Mouse (Mus musculus): ENCODE results near the gene Mbtps1.

The Mbtps1 gene

DNA sequence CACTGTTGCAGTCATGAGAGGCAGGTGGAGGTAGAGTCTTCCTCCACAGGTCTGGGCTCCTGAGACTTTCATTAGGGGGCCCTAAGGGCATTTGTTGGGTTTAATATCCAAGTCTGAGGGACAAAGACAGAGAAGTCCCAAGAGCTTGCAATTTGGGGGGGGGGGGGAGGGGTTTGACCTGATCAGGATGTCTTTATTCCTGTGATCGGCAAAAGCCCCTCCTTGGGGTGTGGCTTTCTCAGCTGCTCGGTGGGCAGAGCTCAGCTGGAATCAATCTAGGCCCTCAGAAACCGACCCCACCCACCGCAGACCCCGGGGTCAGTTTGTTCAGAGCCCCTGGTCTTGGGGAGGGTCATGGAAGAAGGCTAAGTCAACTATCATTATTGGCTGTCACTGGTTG lies 56.9 kb downstream of the Mbtps1 start, which contains the start of gene Slc38a8:
Slc38a8 (minus strand) TSS at position 101 of the 400 bp plus-strand sequence.
- DNase-seq = no peak

DNA sequence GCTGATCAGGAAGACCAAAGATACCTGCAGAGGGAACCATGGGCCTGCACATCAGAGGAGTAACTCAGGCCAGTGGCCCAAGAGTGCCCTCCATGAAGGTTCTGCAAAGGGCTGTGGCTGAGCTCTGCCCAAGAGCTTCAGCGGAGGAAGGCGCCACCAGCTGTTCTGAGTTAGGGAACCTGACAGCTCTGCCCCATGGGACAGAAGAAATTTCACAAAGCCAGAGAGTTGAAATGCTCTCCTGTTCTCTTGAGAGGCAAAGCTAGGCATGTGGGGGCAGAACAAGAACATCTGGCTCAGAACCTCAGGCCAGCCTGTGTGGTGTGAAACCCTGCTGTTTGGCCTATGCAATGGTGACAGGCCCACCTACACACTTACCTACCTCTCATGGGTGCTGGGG lies 58.7 kb downstream of the Mbtps1 start:
- DNase-seq = no peak

DNA sequence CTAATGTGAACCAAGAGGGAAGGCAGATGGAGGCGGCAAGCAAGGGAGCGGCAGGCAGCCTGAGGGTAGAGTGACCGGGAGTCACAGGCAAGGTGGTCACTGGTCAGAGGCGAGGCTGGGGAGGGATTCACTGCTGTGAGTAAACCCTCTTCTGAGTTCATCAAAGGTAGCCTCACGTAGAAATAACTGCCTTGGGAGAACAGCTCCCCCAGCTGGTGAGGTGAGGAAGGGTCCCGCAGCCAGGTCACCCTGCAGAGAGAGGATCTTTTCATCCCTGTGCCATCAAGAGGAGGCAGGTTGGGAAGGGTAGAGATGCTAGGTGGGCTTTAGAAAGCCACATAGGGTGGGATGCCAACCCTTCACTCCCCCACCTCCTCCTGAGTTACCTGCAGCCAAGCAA lies 61.7 kb downstream of the Mbtps1 start:
- no peak for DNase-seq

DNA sequence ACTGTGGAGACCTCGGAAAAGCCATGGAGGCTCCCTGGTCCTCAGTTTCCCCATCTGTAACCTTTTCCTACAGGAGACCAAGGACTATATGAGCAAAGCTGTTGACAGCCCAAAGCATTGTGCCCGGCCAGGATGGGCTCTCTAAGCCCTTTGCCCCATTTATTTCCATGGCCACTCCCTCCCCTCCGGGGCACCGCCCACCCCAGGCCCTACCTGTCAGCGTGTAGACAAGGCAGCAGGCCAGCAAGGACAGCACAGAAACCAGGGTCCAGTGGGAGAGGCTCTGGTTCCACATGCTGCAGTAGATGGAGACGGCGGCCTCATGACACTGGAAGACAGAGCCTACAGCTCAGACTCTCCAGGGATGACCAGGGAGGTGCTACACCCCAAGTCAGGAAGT lies 71.4 kb downstream of the Mbtps1 start:
- DNase-seq = no peak

DNA sequence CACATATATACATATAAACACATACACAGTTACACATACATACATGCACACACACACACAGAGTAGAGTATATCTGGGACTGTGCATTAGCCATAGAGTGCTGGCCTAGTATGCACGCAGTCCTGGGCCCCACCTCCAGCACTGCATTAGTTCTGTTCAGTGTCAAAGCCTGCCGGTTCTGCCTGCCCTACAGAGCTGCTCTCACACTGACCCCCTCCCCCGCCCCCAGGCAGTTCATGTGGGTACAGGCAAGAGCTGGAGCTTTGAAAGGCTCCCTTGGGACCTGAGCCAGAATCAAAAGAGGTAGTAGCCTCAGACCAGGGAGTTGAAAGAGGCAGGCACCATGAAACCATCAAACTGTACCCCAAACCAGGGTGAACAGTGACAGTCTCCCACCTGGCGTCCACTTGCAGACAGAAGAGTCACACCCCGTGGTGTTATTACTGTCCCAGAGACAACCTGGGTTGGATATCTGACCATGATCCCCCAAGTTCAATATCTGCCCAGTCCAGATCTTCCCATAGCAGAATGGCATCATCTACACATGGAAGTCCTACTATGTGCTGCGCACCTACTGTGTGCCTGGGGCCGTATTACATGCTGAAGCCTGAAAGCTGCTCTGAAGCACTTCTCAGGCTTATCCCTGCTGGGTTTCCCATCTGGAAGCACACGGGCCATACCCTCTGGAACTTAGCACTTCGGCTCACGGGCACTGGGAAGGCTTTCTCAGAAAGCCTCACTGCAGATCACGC lies 74.2 kb downstream of the Mbtps1 start:
- DNase-seq = no peak

DNA sequence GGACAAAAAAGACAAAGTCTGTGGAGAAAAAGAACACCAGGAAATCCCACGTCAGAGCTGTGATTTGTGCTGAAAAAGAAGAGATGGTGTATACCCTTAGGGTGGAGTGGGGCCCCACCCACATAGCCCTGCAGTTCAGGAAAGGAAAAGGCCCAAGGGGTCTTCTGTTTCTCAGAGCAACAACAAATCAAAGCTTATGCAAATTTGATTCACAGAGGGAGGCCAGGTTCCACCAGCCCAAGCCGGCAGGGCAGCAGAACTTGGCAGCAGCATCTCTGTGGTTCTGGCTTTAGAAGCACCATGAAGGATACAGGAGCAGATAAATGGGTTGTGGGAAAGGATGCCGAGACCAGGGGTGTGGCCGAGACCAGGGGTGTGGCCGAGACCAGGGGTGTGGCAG lies 79.9 kb downstream of the Mbtps1 start:
- DNase-seq = no peak

DNA sequence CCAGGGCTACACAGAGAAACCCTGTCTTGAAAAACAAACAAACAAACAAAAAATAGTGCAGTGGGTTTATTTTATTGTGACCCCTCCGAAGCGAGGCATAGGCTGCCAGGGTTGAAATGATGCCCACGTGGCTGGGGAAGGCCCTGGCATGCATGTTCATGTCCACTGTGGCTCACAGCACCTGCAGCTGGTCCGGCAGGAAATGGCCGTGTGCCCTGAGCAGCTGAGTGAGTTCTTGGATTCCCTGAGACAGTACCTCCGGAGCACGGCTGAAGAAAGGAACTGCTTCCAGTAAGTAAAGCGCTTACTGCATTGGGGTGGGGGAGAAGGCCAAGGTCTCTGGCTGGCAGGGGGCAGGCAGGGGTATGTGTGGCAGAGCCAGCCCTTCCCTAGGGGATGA lies 90.4 kb downstream of the Mbtps1 start:
- DNase-seq = no peak

DNA sequence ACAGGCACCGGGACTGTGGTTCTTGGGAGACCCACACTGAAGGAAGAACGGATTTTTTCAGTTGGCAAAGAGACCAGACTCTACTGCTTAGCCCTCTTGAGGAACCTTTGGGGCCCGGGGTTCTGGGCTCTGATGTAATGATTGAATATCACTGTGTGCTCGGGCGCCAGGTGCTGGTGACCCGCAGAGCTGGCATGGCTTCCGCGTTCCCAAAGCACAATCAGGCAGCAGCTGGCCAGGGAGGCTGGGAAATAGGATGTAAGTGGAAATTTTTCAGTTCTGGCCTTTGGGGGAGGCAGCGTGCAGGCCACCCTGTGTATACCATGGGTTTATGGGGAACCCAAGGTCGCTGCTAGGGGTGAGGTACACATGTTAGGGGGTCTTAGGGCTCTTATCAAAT lies 91.7 kb downstream of the Mbtps1 start:
- no peak for DNase-seq

DNA sequence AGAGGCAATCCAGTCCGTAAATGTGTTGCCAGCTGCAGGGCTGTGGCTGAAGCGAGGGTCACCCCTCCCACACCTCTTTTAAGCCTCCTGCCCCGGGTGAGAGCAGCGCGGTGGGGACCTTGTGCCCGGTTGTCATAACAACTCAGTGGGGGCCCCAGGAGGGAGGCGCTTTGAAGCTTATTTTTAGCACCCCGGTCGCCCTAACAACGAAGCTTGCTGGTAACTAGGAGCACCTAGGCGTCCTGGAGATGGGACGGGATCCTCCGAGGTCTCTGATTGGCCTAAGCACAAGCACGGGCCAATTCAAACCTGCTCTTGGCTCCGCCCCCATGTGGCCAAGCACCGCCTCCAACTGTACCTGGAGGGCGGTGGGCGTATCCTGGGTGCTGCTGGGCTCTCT lies 92.4 kb downstream of the Mbtps1 start:
- no peak for DNase-seq

DNA sequence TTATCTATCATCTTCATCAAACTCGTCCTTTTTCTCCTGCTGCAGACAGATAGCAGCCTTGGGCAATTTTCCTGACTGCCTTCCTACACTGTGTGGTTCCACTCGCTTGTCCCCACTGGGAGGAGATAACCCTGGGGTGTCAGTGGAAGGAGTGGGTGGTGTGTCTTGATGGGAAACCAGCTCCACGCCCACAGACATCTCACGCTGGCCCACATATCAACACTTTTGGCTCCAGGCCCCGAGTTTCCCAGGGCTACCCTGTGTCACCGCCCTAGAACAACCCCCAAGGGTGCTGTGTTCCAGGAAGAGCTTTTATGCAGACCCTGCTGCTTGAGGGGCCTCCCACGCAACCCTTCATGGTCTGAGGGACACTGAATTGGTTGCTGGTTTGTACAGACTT lies 94.8 kb downstream of the Mbtps1 start:
- no peak for DNase-seq

DNA sequence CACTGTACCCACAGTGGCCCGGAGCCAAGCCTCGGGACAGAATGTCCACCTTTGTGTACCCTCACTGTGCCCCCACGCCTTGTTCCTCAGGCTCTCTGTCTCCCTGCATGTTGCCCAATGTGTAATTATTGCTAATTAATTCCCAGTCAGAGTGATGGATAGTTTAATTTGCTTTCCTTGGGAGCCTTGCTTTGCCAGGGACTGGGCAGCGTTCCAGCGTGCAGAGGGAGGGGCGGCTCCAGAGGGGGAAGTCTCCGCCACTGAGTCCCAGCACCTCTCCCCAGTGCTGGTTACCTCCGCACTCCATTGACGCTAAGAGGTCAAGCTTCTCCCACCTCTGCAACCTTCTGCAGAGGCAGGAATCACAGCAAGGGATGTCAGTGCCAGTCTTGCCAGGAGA lies 97.2 kb downstream of the Mbtps1 start:
- DNase-seq = no peak

DNA sequence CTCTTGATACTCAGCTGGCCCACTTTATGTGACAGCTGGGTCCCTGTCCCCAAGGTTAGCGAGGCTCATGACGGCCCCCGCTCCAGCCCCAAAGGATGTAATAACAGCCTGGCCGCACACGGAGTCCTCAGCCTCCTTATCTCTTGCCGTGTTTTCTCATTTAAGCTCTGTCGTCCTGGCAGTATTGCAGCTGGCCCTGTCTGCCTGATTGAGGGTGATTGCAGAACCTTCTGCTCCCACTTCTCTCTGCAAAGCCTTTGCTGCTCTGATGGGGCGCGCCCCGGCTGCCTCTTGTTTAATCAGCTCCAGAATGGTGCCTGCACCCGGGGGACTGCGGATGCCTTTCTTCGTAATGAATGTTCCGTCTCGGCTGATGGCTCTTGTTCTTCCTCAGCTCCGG lies 98.8 kb downstream of the Mbtps1 start:
- DNase-seq = no peak
